Mouse (Mus musculus) CH12F3 (cell line): ENCODE results near the gene Dnah2.

Source experiments
- in situ Hi-C: fragments of 300-500 bp; cut with MboI; formaldehyde crosslinking; loops from 2 replicates; pipeline ENCODE4 v1.14.3; 2020; ENCODE audit warnings: low sequenced_read_pairs

Dnah2 gene

GRCm38 (mm10) chr11:69370817-69371215 lies 178.1 kb downstream of the Dnah2 start:
- in situ Hi-C loops, result no loop called here
